Mouse (Mus musculus) ES-Bruce4 (cell line): ENCODE results near the gene Ppara.

Experiments used
- CTCF ChIP-seq: IDR thresholded peaks from one replicate; pipeline ENCODE4 v1.8.1; 2011; ENCODE audit warnings: low read depth, low read length
- EP300 ChIP-seq: IDR thresholded peaks from 2 replicates; pipeline ENCODE4 v1.6.1; 2011; ENCODE audit warnings: low read depth, low read length; ENCODE audit not compliant: insufficient read depth
- POLR2A ChIP-seq: IDR thresholded peaks from one replicate; pipeline ENCODE4 v1.8.1; 2011; ENCODE audit warnings: low read length; ENCODE audit not compliant: insufficient read depth

DNA sequence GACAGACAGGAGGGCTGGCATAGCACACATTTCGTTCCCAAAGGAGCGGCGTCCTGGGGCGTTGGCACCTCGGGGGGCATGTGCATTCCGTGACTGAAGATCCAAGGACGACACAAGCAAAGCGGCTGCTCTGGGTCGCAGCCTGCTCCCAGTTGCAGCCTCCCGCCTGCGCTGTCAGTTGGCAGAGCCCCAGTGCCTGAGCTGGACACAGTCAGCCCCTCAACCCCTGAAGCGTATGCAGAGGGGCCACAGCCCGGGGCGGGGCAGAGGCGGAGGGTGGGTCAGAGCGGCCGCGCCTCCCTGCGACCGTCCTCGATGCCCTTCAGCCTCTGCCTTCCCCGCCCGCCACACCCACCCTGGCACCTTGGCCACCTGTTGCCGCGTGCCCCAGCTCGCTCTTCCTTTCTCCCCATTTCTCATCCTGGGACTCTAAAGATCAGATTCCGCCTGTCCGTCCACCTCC is at the start of gene Ppara:
- TF ChIP-seq POLR2A (no peak), EP300 (no peak), CTCF (no peak)
